8 mouse cellular contexts compared by ENCODE assay signal in genomic region chr11:116807938-116808606, GRCm38 (mm10). TPM values are rescaled to one million over a fixed set of nuclear protein-coding genes. Genes with fewer than 3 reads are reported as not detected.
A peak's percentile ranks its signal among the peaks of the same experiment; 100 is the strongest.
DNase-seq lines count a peak whose midpoint lies in the region; ATAC-seq and TF ChIP-seq lines count a peak whose summit lies in the region.

No protein-coding gene starts in this region.

- H3K27ac ChIP-seq in liver, embryonic 12.5 days: no peak overlapping the region
- no peak overlapping the region for H3K27ac ChIP-seq in cortical plate, adult 2 months (ENCODE audit: insufficient read depth, low read length)
- peak overlapping the region; percentile 3; the same call in 1 of the 2 replicates for H3K27ac ChIP-seq in intestine, embryonic 16.5 days (ENCODE audit: low read length)

- no peak overlapping the region for H3K4me2 ChIP-seq in liver, embryonic 12.5 days
- no peak overlapping the region for H3K4me2 ChIP-seq in intestine, embryonic 16.5 days (ENCODE audit: low read depth, low read length)

- intact Hi-C loops in left cerebral cortex, postnatal 4 days (cut with DNase I): loop anchor here (2.0 kb wide), 1 partner anchor 165 kb away; no protein-coding TSS in a partner anchor

- peaks cover 11% of the 10 kb centered on the region for H3K4me1 ChIP-seq in liver, embryonic 12.5 days
- H3K4me1 ChIP-seq in cortical plate, adult 2 months (ENCODE audit: control insufficient read depth, insufficient read depth, low read length): peaks cover 3% of the 10 kb centered on the region; the same call in 1 of the 2 replicates
- H3K4me1 ChIP-seq in intestine, embryonic 16.5 days (ENCODE audit: control insufficient read depth, insufficient read depth, low read length): peaks cover 24% of the 10 kb centered on the region

- H3K4me3 ChIP-seq in liver, embryonic 12.5 days: no peak overlapping the region
- no peak overlapping the region for H3K4me3 ChIP-seq in cortical plate, adult 2 months (ENCODE audit: insufficient read depth, low read length)
- no peak overlapping the region for H3K4me3 ChIP-seq in intestine, embryonic 16.5 days (ENCODE audit: low read length)

- DNase-seq in liver: peak; percentile 79
- peak; percentile 71 for DNase-seq in gastrocnemius, postnatal 25 days
- peak; percentile 92 for DNase-seq in left cerebral cortex, postnatal 4 days
- peak; percentile 42 to 56 for DNase-seq in monocyte, adult 2 months (ENCODE audit: low read depth in 1 of 2, low spot score in 2 of 2)
- DNase-seq in spleen, postnatal 14 days (ENCODE audit: low spot score in 2 of 2): peak; percentile 54 to 71

- peak; percentile 91 for TF ChIP-seq CTCF in cortical plate, adult 2 months (IDR thresholded peaks at IDR 0.05; ENCODE audit: extremely low read depth, insufficient read depth, low read length)

- H3K27me3 ChIP-seq in liver, embryonic 12.5 days (replicated peaks): peaks cover 21% of the 10 kb centered on the region
- no peaks in the 10 kb centered on the region for H3K27me3 ChIP-seq in intestine, embryonic 16.5 days (replicated peaks; ENCODE audit: control insufficient read depth, insufficient read depth, low read length)

- H3K36me3 ChIP-seq in liver, embryonic 12.5 days: no peaks in the 10 kb centered on the region
- H3K36me3 ChIP-seq in intestine, embryonic 16.5 days (ENCODE audit: control insufficient read depth, insufficient read depth, low read length): no peaks in the 10 kb centered on the region; the same call in 1 of the 2 replicates

- no peak overlapping the region for H3K9ac ChIP-seq in liver, embryonic 12.5 days
- no peak overlapping the region for H3K9ac ChIP-seq in intestine, embryonic 16.5 days (ENCODE audit: low read depth, low read length)

- TF ChIP-seq POLR2A in cortical plate, adult 2 months (IDR thresholded peaks at IDR 0.05; ENCODE audit: extremely low read depth, insufficient read depth, low read length): no peak

- ATAC-seq in liver, embryonic 12.5 days: no peak
- ATAC-seq in intestine, embryonic 16.5 days: peak; percentile 60

- WGBS in liver, embryonic 12.5 days (ENCODE audit: insufficient replicate concordance): 33% methylated on average over 7 of the region's 7 CpGs
- WGBS in intestine, embryonic 16.5 days: 19% methylated on average over 7 of the region's 7 CpGs

- no peaks in the 10 kb centered on the region for H3K9me3 ChIP-seq in liver, embryonic 12.5 days (replicated peaks)
- H3K9me3 ChIP-seq in intestine, embryonic 16.5 days (ENCODE audit: control insufficient read depth, low read length): no peaks in the 10 kb centered on the region

RNA-seq across cellular contexts. Expression of gene Mxra7, which starts 19.8 kb away (rescaled TPM):
- polyA plus RNA-seq in liver, embryonic 12.5 days (2016; fragmentation: Nextera tagmentation; extraction: Ambion mirVana): 6.9 and 7.2 TPM in 2 replicates
- polyA plus RNA-seq in cortical plate, adult 2 months (2012; rRNA removed): 17.5 and 17.8 TPM in 2 replicates
- total RNA-seq in gastrocnemius, postnatal 25 days (2021): 10 to 100 TPM; 13.2 to 14.7 TPM
- polyA plus RNA-seq in intestine, embryonic 16.5 days (2015; fragmentation: Nextera tagmentation; extraction: Ambion mirVana): 20.6 and 20.8 TPM in 2 replicates
- 10 to 100 TPM; 17.5 to 17.9 TPM for total RNA-seq in left cerebral cortex, postnatal 4 days (2021)

RNA-seq across cellular contexts. Expression of gene St6galnac1, which starts 32.8 kb away (rescaled TPM):
- polyA plus RNA-seq in liver, embryonic 12.5 days (2016; fragmentation: Nextera tagmentation; extraction: Ambion mirVana): not detected in 2 replicates
- polyA plus RNA-seq in cortical plate, adult 2 months (2012; rRNA removed): 0.04 TPM in 1 of 2 replicates, not detected in the other
- total RNA-seq in gastrocnemius, postnatal 25 days (2021): not detected
- 0.07 TPM in 1 of 2 replicates, not detected in the other for polyA plus RNA-seq in intestine, embryonic 16.5 days (2015; fragmentation: Nextera tagmentation; extraction: Ambion mirVana)
- not detected for total RNA-seq in left cerebral cortex, postnatal 4 days (2021)

RNA-seq across cellular contexts. Expression of gene Mettl23, which starts 35.0 kb away (rescaled TPM):
- 47.6 and 49.5 TPM in 2 replicates for polyA plus RNA-seq in liver, embryonic 12.5 days (2016; fragmentation: Nextera tagmentation; extraction: Ambion mirVana)
- 32.7 and 33.3 TPM in 2 replicates for polyA plus RNA-seq in cortical plate, adult 2 months (2012; rRNA removed)
- total RNA-seq in gastrocnemius, postnatal 25 days (2021): 10 to 100 TPM; 33.1 to 36.7 TPM
- 58.4 and 65.8 TPM in 2 replicates for polyA plus RNA-seq in intestine, embryonic 16.5 days (2015; fragmentation: Nextera tagmentation; extraction: Ambion mirVana)
- total RNA-seq in left cerebral cortex, postnatal 4 days (2021): 10 to 100 TPM; 26.8 to 29.4 TPM

RNA-seq across cellular contexts. Expression of gene Jmjd6, which starts 35.2 kb away (rescaled TPM):
- polyA plus RNA-seq in liver, embryonic 12.5 days (2016; fragmentation: Nextera tagmentation; extraction: Ambion mirVana): 58.2 and 61.6 TPM in 2 replicates
- polyA plus RNA-seq in cortical plate, adult 2 months (2012; rRNA removed): 23.6 and 24.3 TPM in 2 replicates
- total RNA-seq in gastrocnemius, postnatal 25 days (2021): 10 to 100 TPM; 20.6 to 22.1 TPM
- 86.7 and 91.2 TPM in 2 replicates for polyA plus RNA-seq in intestine, embryonic 16.5 days (2015; fragmentation: Nextera tagmentation; extraction: Ambion mirVana)
- 10 to 100 TPM; 35.7 to 39.9 TPM for total RNA-seq in left cerebral cortex, postnatal 4 days (2021)

RNA-seq across cellular contexts. Expression of gene Mfsd11, which starts 44.2 kb away (rescaled TPM):
- 13.6 and 15.0 TPM in 2 replicates for polyA plus RNA-seq in liver, embryonic 12.5 days (2016; fragmentation: Nextera tagmentation; extraction: Ambion mirVana)
- 34.8 and 39.8 TPM in 2 replicates for polyA plus RNA-seq in cortical plate, adult 2 months (2012; rRNA removed)
- 10 to 100 TPM; 21.3 to 23.5 TPM for total RNA-seq in gastrocnemius, postnatal 25 days (2021)
- 47.3 and 66.2 TPM in 2 replicates for polyA plus RNA-seq in intestine, embryonic 16.5 days (2015; fragmentation: Nextera tagmentation; extraction: Ambion mirVana)
- 10 to 100 TPM; 55.9 to 58.5 TPM for total RNA-seq in left cerebral cortex, postnatal 4 days (2021)
